Mouse (Mus musculus) cerebellum, adult 2 months (tissue): ENCODE data around the gene Il31.

Experiments
- CTCF ChIP-seq: fragments of 200-500 bp; IDR thresholded peaks from 2 replicates; pipeline ENCODE4 v1.5.1; 2011; ENCODE audit warnings: low read depth, mild to moderate bottlenecking, control low read depth, low read length, moderate library complexity, borderline replicate concordance; ENCODE audit not compliant: insufficient read depth
- POLR2A ChIP-seq: fragments of 200-500 bp; IDR thresholded peaks from 2 replicates; pipeline ENCODE4 v1.6.1; 2011; ENCODE audit warnings: low read length, control low read depth, borderline replicate concordance; ENCODE audit not compliant: insufficient read depth

GRCm38 (mm10) chr5:123525281-123525680, 36.0 kb upstream of the Il31 start, which contains the start of gene Gm49027:
- TF ChIP-seq CTCF (no peak), POLR2A (no peak)
